Mouse (Mus musculus) liver, postnatal 0 days (tissue): ENCODE results near the gene Rb1.

Experiments
- CTCF ChIP-seq: sonication (generic); IDR thresholded peaks from 2 replicates; pipeline ENCODE4 v1.5.1; 2016; ENCODE audit warnings: antibody characterized with exemption, low read depth
- EP300 ChIP-seq: IDR thresholded peaks from 2 replicates; pipeline ENCODE4 v1.6.1; 2016; ENCODE audit warnings: antibody characterized with exemption, low read depth, mild to moderate bottlenecking

DNA sequence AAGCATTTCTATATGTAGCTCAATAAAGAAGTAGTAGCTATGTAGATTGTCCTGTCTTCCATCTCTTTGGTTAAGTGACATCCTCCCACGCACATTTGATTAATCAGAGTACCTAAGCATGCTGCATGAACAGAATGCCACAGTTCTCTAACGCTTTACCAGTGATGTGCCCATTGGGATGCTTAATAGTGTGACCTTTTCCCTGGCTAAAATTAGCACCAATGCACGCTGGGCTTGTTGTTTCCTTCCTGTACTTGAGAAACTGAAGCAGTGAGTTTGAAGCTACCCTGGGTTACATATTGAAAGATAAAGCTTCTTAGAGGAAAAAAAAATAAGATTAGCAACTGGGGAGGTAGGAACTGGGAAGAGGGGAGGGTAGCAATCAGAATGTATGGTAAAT is 121.6 kb downstream of the Rb1 start:
- TF ChIP-seq CTCF (no peak), EP300 (no peak)
